Mouse (Mus musculus): ENCODE data around the gene Il1rap.

DNA sequence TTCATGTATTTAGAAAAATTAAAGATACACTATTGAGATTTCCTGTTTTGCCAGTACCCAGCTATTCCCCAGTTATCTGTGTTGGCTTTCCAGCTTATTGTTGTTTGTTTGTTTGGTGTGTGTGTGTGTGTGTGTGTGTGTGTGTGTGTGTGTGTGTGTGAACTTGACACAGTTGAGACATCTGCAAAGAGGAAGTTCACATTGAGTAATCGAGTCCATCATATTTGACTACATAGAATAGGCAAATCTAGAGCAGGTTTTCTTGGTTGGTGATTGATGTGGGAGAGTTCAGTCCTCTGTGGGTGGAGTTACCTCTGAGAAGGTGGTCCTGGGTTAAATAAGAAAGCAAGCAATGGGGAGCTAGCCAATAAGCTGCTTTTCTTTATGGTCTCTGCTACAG lies 22.7 kb upstream of the Il1rap start:
- no peak for TF ChIP-seq CTCF (IDR thresholded peaks at IDR 0.05; ENCODE audit: low read depth)
- TF ChIP-seq EP300 (IDR thresholded peaks at IDR 0.05; ENCODE audit: low read depth) = no peak
